Mouse (Mus musculus) liver, embryonic 11.5 days (tissue): ENCODE measurements at regions not wholly inside any gene's neighbourhood (a gene's known extent, or its start where the extent isn't known, plus 50 kb on each side); places are given as distances from the start of the nearest gene placed in this dataset.

ENCODE experiments used
- ATAC-seq: fragments of 200-750 bp; cut with Nextera tagmentation; replicated peaks from 2 replicates; pipeline ENCODE4 v1.8.0; 2017; ENCODE audit warnings: moderate number of reproducible peaks, mild to moderate bottlenecking, moderate TSS enrichment, moderate library complexity; ENCODE audit not compliant: low FRiP score
- DNase-seq: peaks from one replicate; pipeline ENCODE4 v3.0.0-alpha.2; 2017; ENCODE audit warnings: low spot score
- H3K27ac ChIP-seq: fragments of 300-500 bp; sonication (generic); 2 replicates; pipeline ENCODE4 v1.5.1; 2014; ENCODE audit warnings: mild to moderate bottlenecking, low read depth, low read length, control low read depth
- H3K27me3 ChIP-seq: fragments of 300-500 bp; sonication (generic); replicated peaks from 2 replicates; pipeline ENCODE4 v1.6.1; 2014; ENCODE audit warnings: low read length, mixed read lengths; ENCODE audit not compliant: control insufficient read depth, insufficient read depth
- H3K36me3 ChIP-seq: fragments of 300-500 bp; sonication (generic); 2 replicates; pipeline ENCODE4 v1.6.1; 2014; ENCODE audit warnings: mild to moderate bottlenecking, low read length, moderate library complexity, mixed read lengths; ENCODE audit not compliant: control insufficient read depth, insufficient read depth
- H3K4me1 ChIP-seq: fragments of 300-500 bp; sonication (generic); replicated peaks from 2 replicates; pipeline ENCODE4 v1.6.1; 2014; ENCODE audit warnings: low read length, mixed read lengths; ENCODE audit not compliant: control insufficient read depth, insufficient read depth
- H3K4me2 ChIP-seq: fragments of 300-500 bp; sonication (generic); 2 replicates; pipeline ENCODE4 v1.6.1; 2014; ENCODE audit warnings: mild to moderate bottlenecking, control low read depth, moderate library complexity
- H3K4me3 ChIP-seq: fragments of 300-500 bp; sonication (generic); 2 replicates; pipeline ENCODE4 v1.5.1; 2014; ENCODE audit warnings: low read depth, low read length, control low read depth
- H3K9ac ChIP-seq: fragments of 300-500 bp; sonication (generic); 2 replicates; pipeline ENCODE4 v1.6.1; 2014; ENCODE audit warnings: low read depth, low read length, control low read depth
- H3K9me3 ChIP-seq: fragments of 300-500 bp; sonication (generic); 2 replicates; pipeline ENCODE4 v1.6.1; 2016; ENCODE audit warnings: low read length, inconsistent platforms, mixed read lengths; ENCODE audit not compliant: control insufficient read depth
- WGBS: fragments of 180-500 bp; shearing (Covaris S2); extraction: QIAGEN DNeasy Blood & Tissue Kit; methylation state at CpG from one replicate; pipeline ENCODE4 v1.1.7; 2014; 5-methylcytosine and 5-hydroxymethylcytosine counted together

DNA sequence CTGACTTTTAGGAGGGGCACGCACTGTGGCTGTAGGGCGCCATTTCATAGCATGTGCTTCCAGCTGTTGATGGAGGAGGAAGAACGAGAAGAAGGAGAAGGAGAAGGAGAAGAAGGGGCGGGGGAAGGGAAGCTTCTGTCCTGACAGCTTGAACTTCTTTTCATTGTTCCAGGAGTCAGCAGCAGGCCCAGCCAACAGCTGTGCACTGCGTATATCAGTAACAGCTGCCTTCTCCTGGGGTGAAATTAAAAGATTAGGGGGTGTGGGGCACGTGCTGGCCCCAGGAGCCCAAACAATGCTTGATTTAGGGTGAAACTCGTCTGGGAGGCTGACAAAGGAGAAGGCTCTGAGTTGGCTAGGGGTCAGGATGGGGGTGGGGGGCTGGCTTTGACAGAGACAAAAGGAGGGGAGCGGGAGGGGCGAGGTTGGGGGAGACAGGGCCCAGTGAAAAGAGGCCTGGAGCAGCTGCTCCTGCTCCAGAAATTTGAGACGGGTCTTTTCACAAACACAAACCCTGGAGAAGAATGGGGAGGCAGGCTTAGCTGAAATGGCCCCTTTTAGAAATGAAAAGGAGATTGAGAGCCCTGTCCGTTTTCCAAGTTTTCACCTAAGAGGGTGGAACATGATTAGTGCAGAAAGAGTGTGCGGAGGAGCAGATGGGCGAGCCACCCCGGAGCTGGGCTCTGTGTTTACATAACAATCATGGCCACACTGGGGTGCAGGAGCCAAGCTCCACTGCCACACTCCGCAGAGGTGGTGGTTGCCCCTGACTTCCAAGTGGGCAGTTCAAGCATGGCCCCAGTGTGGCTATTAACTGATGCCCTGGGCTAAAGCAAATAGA lies 74.3 kb downstream of the Gadd45g start:
- Histone ChIP-seq H3K36me3 (no peaks in the 10 kb centered on the region), H3K27me3 (peaks cover 27% of the 10 kb centered on the region), H3K27ac (no peak overlapping the region), H3K4me2 (no peak overlapping the region), H3K9me3 (no peaks in the 10 kb centered on the region), H3K9ac (no peak overlapping the region), H3K4me1 (peaks cover 10% of the 10 kb centered on the region; the same call in 1 of the 2 replicates), H3K4me3 (no peak overlapping the region)
- 33% methylated on average over 15 of the region's 15 CpGs for WGBS
- ATAC-seq, result no peak
- peak; percentile 47 for DNase-seq

DNA sequence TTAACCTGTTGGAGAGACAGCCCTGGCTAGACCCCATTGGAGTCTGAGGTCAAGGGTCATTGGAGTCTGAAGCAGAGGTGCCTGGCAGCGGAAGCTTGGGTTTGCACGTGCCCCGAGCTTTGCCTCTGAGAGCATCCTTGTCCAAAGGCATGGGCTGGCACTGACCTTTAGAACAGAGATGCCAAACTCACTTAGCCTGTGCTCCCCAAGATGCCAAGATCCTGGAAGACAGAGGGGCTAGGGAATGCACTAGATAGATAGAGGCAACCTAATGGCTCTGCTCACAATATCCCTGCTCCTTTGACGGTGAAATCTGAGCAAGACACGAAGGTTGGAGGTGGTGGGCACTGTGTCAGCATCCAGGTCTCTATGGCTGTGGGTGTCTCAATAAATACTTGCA lies 75.1 kb downstream of the Gadd45g start:
- peaks cover 10% of the 10 kb centered on the region; the same call in 1 of the 2 replicates for H3K4me1 ChIP-seq
- 59% methylated on average over 5 of the region's 5 CpGs for WGBS
- no peak overlapping the region for H3K4me2 ChIP-seq

DNA sequence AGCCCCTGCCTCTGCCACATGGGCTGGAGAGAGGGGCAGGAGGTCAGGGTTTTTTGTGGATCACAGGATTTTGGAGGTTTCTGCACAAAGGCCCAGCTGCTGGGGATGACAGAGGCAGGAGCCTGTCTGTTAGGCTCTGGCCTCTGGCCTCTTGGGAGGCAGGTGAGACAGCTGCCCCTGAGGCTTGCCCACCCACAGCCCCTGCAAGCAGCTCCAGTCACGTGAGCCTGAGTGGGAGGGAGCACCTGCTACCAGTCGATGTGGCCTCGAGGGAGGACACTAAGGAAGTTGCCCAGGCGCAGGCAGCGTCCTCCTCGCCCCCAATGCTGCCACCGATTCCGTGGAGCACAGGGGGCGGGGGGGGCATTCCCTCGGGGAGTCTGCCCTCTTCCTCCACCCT lies 80.3 kb downstream of the Gadd45g start:
- no peak overlapping the region for H3K27ac ChIP-seq
- H3K4me3 ChIP-seq, result no peak overlapping the region
- no peaks in the 10 kb centered on the region for H3K36me3 ChIP-seq
- no peaks in the 10 kb centered on the region for H3K9me3 ChIP-seq
- no peaks in the 10 kb centered on the region for H3K27me3 ChIP-seq
- 63% methylated on average over 10 of the region's 10 CpGs for WGBS
- H3K4me1 ChIP-seq, result no peaks in the 10 kb centered on the region
- no peak overlapping the region for H3K4me2 ChIP-seq
- DNase-seq (no peak), ATAC-seq (no peak)
- no peak overlapping the region for H3K9ac ChIP-seq

More for the DNA sequence above, 75.1 kb downstream of the Gadd45g start:
- Histone ChIP-seq H3K27ac (no peak overlapping the region), H3K36me3 (no peaks in the 10 kb centered on the region), H3K9ac (no peak overlapping the region), H3K4me3 (no peak overlapping the region), H3K9me3 (no peaks in the 10 kb centered on the region), H3K27me3 (peaks cover 24% of the 10 kb centered on the region)
- ATAC-seq (no peak), DNase-seq (no peak)

DNA sequence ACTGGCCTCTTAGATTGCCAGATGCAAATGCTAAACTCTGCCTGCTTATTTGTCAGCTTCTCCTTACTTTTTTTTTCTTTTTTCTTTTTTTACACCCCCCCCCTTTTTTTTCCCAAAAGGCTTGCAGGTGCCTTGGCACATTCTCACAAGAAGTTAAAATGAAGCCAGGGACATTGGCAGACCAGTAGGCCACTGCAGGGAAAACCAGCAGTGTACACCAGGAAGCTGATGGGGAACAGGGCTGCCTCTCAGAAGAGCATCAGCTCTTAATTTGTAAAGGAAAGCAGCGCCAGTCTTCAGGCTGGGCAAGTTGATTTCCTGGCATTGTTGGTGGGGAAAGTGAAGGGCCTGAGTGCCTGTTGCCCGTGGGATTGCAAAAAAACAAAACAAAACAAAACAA lies 83.3 kb downstream of the Gadd45g start:
- H3K27ac ChIP-seq, result no peak overlapping the region
- no peak overlapping the region for H3K9ac ChIP-seq
- H3K27me3 ChIP-seq, result no peaks in the 10 kb centered on the region
- no peaks in the 10 kb centered on the region for H3K9me3 ChIP-seq
- H3K4me3 ChIP-seq, result no peak overlapping the region
- H3K4me1 ChIP-seq, result 0 out of 2 replicates have a peak, but pooled peaks cover 3% of the 10 kb centered on the region
- WGBS, result 54% methylated on average over 2 of the region's 2 CpGs
- H3K36me3 ChIP-seq, result no peaks in the 10 kb centered on the region
- no peak overlapping the region for H3K4me2 ChIP-seq
- DNase-seq (no peak), ATAC-seq (no peak)

DNA sequence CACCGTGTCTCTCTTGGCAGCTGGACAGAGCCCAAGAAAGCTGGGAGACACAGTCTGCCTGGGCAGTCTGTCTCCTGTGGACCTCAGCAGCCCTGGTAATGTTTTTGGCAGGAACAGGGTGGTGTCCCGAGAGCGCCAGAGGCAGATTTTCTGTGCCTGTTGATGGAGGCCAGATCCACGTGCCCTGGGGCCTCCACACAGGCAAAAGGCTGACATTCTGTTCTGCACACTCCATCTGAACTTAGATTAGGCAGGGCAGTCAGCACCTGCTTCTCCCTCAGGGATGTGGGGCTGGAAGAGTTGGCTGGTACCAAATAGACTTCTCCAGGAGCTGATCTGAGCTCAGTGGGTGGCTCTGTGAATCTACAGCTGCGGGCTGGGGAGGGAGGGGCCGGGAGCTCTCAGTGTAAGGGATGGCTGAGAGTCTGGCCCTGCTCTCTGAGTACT lies 83.8 kb downstream of the Gadd45g start:
- DNase-seq, result no peak
- Histone ChIP-seq H3K9me3 (no peaks in the 10 kb centered on the region), H3K4me1 (0 out of 2 replicates have a peak, but pooled peaks cover 3% of the 10 kb centered on the region), H3K4me3 (no peak overlapping the region), H3K9ac (no peak overlapping the region), H3K4me2 (no peak overlapping the region), H3K36me3 (no peaks in the 10 kb centered on the region), H3K27ac (no peak overlapping the region), H3K27me3 (no peaks in the 10 kb centered on the region)
- 58% methylated on average over 6 of the region's 6 CpGs for WGBS
- no peak for ATAC-seq

DNA sequence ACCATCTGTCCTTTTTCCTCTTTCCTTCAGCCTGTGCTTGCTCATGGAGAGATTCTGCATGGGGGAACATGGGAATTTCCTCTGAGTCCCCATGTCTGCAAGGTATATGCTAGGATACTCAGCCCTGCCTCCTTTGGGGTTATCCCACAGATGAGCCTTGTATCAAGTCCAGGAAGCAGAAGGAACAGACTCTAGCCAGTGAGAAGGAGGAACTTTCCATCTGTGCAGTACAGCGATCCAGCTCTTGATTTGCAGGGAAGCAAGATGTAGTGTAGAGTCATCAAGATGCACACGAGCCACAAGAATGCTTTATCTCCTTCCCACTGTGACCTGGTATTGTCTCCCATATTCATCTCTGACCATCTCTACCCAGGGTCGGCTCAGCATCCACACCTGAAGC lies 84.5 kb downstream of the Gadd45g start:
- no peaks in the 10 kb centered on the region for H3K36me3 ChIP-seq
- no peaks in the 10 kb centered on the region for H3K9me3 ChIP-seq
- H3K4me2 ChIP-seq, result no peak overlapping the region
- ATAC-seq, result no peak
- H3K9ac ChIP-seq, result no peak overlapping the region
- H3K4me3 ChIP-seq, result no peak overlapping the region
- no peaks in the 10 kb centered on the region for H3K27me3 ChIP-seq
- WGBS, result 74% methylated on average over 3 of the region's 3 CpGs
- H3K4me1 ChIP-seq, result 0 out of 2 replicates have a peak, but pooled peaks cover 3% of the 10 kb centered on the region
- no peak for DNase-seq
- H3K27ac ChIP-seq, result no peak overlapping the region

DNA sequence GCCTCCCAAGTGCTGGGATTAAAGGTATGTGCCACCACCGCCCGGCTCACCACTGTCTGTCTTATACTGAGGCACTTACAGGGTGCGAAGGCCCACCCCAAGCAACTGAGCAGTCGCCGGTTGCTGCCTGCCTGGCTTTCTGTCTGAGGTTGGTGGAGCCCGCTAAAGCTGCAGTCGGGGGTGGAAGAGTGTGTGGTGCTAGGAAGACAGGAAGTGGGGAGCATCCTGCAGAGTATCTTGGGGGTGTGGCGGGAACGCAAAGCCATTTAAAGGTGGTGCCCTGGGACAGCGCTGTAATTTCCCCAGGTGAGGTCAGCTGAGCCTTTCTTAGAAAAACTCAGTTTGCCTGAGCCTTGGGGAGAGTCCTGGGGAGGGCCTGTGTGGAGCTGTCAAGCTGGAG lies 89.3 kb downstream of the Gadd45g start:
- no peaks in the 10 kb centered on the region for H3K9me3 ChIP-seq
- H3K36me3 ChIP-seq, result no peaks in the 10 kb centered on the region
- WGBS, result 73% methylated on average over 10 of the region's 10 CpGs
- no peak overlapping the region for H3K4me3 ChIP-seq
- DNase-seq (no peak), ATAC-seq (no peak)
- 0 out of 2 replicates have a peak, but pooled peaks cover 7% of the 10 kb centered on the region for H3K4me1 ChIP-seq
- H3K9ac ChIP-seq, result no peak overlapping the region
- no peak overlapping the region for H3K4me2 ChIP-seq
- no peaks in the 10 kb centered on the region for H3K27me3 ChIP-seq
- no peak overlapping the region for H3K27ac ChIP-seq

DNA sequence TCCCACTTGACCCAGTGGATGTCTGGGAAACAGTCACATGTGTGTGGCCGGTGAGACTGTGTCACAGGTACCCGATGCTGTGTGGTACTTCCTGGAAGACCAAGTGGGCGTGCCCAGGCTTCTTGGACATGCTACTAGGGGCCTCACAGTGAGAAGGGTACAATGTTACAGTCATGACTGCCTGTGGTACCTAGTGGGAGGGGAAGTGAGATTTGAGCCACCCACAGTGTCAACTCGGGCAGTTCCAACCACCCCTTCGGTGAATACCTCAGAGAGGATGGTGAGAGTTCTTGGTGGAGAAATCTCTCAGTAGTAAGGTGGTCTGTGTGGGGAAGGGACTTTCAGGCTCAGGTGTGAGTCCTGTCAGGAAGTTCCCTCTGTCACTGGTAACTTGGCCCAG lies 90.0 kb downstream of the Gadd45g start:
- Histone ChIP-seq H3K27me3 (no peaks in the 10 kb centered on the region), H3K27ac (no peak overlapping the region), H3K9ac (no peak overlapping the region), H3K4me1 (0 out of 2 replicates have a peak, but pooled peaks cover 7% of the 10 kb centered on the region), H3K9me3 (no peaks in the 10 kb centered on the region), H3K36me3 (no peaks in the 10 kb centered on the region), H3K4me2 (no peak overlapping the region), H3K4me3 (no peak overlapping the region)
- WGBS, result 77% methylated on average over 5 of the region's 5 CpGs
- DNase-seq, result no peak
- no peak for ATAC-seq

DNA sequence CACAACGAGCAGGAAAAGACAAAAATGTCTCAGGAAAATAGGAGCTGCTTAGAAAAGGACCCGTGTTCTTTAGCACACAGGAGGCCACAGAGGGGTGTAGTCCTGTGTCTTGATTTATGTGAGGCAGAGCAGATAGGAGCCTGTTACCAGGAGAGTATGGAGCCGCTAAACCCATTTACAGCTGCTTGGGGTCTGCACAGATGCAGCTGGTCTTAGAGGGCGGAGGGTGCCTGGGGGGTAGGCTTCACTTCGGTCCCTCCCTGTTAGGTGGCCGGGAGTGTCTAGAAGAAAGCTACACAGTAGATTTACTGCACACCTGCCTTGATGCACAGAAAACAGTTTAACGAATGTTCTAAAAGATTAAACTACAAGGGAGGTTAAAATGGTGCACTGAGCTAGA lies 91.4 kb downstream of the Gadd45g start:
- no peaks in the 10 kb centered on the region for H3K9me3 ChIP-seq
- no peaks in the 10 kb centered on the region for H3K36me3 ChIP-seq
- H3K4me2 ChIP-seq, result no peak overlapping the region
- H3K4me3 ChIP-seq, result no peak overlapping the region
- no peak overlapping the region for H3K27ac ChIP-seq
- DNase-seq (no peak), ATAC-seq (no peak)
- no peak overlapping the region for H3K9ac ChIP-seq
- WGBS, result 66% methylated on average over 7 of the region's 7 CpGs
- 0 out of 2 replicates have a peak, but pooled peaks cover 7% of the 10 kb centered on the region for H3K4me1 ChIP-seq
- H3K27me3 ChIP-seq, result no peaks in the 10 kb centered on the region; the same call in 1 of the 2 replicates
